Mouse (Mus musculus) forelimb bud, embryonic 11.5 days (tissue): ENCODE results near the gene Fam122b.

Experiments
- DNase-seq: peaks from one replicate; pipeline ENCODE4 v3.0.0-alpha.2; 2012; ENCODE audit warnings: low read depth, low spot score

The Fam122b gene

GRCm38 (mm10) chrX:53197681-53198080 lies 71.9 kb downstream of the Fam122b start:
- no peak for DNase-seq

- DNase-seq: no peak
Measured at GRCm38 (mm10) chrX:53196392-53196791, 73.2 kb downstream of the Fam122b start.
